Mouse (Mus musculus) spleen, adult 2 months (tissue): Measurements from ENCODE around the gene Hmga1b.

Experiments
- CTCF ChIP-seq: fragments of 200-500 bp; IDR thresholded peaks from 2 replicates; pipeline ENCODE4 v1.5.1; 2011; ENCODE audit warnings: mild to moderate bottlenecking, inconsistent platforms; ENCODE audit not compliant: insufficient read depth, insufficient read length, insufficient replicate concordance; ENCODE audit errors: extremely low read depth
- POLR2A ChIP-seq: fragments of 200-500 bp; IDR thresholded peaks from 2 replicates; pipeline ENCODE4 v1.6.1; 2011; ENCODE audit warnings: low read depth, low read length, inconsistent platforms

DNA sequence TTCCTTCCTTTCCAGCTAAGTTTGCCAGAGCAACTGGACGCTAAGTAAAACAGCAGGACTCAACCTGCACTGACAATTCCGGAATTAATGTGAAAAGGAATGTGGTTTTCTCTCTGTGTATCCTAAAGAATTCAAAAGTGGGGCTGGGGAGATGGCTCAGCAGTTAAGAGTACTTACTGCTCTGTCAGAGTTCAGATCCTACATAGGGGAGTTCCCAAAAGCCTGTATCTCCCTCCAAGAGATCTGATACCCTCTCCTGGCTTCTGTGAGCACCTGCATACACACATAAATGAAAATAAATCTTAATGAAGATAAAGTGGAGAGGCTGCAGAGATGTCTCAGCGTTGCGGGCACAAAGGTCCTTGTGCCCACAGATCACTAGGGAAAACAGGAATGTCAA, 11.0 kb upstream of the Hmga1b start:
- TF ChIP-seq CTCF = no peak
- no peak for TF ChIP-seq POLR2A
